Mouse (Mus musculus) megakaryocyte, adult 5-6 weeks (primary cell): ENCODE measurements around the gene Phgdh. TPM values are rescaled to one million over a fixed set of nuclear protein-coding genes. Genes with fewer than 3 reads are reported as not detected.

Experiments used
- ATAC-seq: 2 replicates; pipeline ENCODE4 v1.8.0; 2016; ENCODE audit warnings: mild to moderate bottlenecking, inconsistent platforms; ENCODE audit not compliant: poor library complexity, severe bottlenecking
- total RNA-seq, 2 experiments: library from RNA; stranded (forward) in 1 of 2; stranded (reverse) in 1 of 2; fragments of 153-499, 151-499 nt in 1 of 2; fragments of 221-1000, 200-1000 nt in 1 of 2; gene quantifications; 2 replicates each; pipeline versions ENCODE4 v1.2.3 to v1.2.4; 2015 to 2017

Gene Phgdh
- total RNA-seq (2015) (11.0 and 13.9 TPM in 2 replicates), total RNA-seq (2017) (59.7 and 75.3 TPM in 2 replicates)

DNA sequence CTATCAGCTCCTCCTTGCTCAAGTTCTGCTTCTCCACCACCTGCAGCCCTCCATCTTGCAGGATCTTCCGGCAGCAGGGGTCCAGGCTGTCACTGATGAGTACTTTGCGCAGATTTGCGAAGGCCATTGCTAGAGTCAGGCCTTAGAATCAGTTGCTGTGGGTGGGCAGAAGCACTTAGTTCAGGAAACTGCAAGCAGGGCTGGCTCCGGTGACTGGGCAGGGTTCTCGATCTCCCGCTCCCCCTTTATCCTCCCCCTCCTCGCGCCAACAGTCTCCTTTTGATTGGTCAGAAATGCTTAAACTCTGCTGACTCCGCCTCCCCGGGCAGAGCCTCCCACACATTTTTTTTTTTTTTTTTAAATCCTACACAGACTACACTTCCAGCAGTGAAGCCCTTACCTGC, at the start of gene Phgdh:
Gene Phgdh, minus strand, starts transcription at position 285 of the 404 bp plus-strand sequence.
- ATAC-seq: peak; percentile 55

GRCm38 (mm10) chr3:98389305-98389704, 49.5 kb upstream of the Phgdh start:
- no peak for ATAC-seq

DNA sequence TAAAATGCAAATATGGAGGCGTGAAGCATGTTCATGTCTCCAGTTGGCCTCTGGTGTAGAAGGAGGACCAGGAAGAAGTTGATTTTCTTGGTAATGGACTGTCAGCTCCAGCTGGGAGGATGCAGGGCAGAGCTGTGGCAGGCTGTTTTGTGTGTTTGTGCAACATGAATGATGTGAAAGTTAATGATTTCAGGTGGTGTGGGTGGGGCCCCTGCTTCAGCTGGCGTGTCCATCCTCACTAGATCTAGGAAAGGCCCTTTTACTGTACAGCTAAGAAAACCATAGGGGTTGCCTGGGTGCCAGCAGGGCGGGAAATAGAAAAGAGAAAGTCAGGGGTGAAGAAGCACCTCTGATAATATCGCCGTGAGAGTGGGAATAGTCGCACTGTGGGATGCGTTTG, 48.0 kb upstream of the Phgdh start:
- ATAC-seq: no peak

- no peak for ATAC-seq
Observed at GRCm38 (mm10) chr3:98387086-98387485, 47.3 kb upstream of the Phgdh start.

DNA sequence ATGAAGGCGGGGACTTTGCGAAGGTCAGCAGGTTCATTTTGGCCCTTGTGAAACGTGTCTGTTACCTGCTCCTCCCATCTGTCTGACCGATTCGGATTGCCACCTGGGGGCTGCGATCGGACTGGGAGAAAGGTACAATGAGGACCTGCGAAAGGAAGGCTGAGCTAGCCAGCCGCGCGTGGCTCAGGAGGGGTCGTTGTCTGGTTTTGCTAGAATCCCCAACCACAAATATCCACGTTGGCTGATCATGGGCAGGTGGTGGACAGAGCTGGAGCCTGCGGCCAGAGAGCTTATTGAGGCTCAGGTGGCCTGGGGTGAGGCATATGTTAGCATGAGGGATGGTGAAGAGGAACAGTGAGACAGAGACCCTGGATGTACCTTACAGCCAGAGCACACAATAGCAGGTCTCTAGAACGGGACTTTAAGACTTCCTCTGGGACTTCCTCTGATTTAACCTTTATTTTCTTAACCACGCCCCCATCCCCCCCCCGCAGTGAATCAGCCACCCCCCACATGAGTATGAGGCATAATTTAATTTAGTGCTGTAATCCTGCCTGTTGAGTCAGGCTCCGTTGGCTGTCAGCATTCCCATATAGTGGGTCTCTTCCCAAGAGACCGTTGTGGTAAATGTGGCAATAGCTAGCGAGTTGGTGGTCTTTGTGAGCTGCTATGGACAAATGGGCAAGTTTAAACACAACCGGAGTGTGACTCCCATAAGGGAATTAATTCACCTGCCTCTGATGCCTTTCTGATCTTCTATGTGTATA, 43.4 kb upstream of the Phgdh start:
- no peak for ATAC-seq

- peak; percentile 27; the same call in 1 of the 2 replicates for ATAC-seq
Observed at GRCm38 (mm10) chr3:98382246-98382939, 42.6 kb upstream of the Phgdh start, which contains the start of gene Zfp697. Gene Zfp697 (plus strand): TSS chr3:98382461.

- no peak for ATAC-seq
Observed at GRCm38 (mm10) chr3:98381677-98382245, 42.0 kb upstream of the Phgdh start.

DNA sequence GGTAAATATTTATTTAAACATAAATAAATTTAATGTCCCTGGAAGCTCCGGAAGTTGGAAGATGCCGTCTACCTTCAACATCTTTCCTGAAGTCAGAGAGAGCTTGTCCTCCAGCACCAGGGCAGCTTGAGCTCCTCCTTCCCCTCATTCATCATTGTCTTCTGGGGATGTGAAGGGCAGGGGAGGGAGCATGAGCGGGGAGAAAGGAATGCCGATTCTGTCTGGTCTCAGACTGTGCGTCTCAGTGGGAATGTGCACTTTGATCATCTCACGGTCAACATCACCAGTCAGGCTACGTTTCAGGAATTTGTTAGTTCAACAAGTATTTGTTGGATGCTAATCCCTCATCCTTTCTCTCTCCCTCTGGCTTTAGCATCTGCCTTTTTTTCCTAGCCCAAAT, 39.4 kb upstream of the Phgdh start:
- ATAC-seq: no peak

DNA sequence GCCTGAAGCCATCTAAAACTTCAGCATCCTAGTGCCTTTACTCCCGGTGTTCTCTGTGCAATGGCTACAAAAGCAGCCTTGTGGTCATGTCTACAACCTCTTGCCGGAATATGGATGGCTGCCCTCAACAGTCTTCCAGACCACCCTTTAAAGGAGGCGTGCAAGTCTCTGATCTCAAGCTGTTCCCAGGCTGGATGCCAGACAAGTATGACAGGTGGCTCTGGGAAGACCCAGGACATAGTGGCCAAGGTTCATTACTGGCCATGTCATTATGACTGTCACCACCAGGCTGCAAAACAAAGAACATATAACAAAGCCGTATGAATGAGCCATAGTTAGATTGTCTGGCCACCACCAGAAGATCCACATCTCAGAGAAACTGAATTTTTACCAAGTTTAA, 38.5 kb upstream of the Phgdh start:
- ATAC-seq: no peak

DNA sequence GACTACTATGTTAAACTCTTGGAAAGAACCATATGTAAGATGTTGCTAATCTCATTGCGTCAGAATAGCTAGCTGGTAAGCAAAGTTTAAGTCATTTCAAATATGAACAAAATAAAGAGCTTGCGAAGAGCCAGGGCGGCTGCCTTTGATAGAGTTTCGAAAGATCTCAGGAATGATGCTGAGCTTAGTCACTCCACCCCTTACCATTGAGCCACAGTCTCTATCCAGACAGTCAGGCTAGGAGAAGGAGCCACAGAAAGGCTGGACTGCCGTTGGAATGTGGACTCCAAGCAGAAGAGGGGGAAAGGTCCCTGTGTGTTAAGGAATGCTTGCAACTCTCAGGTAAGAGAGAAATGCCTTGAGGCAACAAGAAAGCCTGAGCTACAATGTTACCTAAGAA, 35.2 kb upstream of the Phgdh start:
- ATAC-seq: no peak

- ATAC-seq: no peak
Observed at GRCm38 (mm10) chr3:98374062-98374719, 34.4 kb upstream of the Phgdh start.

- ATAC-seq: no peak
Observed at GRCm38 (mm10) chr3:98368776-98369175, 29.0 kb upstream of the Phgdh start.

DNA sequence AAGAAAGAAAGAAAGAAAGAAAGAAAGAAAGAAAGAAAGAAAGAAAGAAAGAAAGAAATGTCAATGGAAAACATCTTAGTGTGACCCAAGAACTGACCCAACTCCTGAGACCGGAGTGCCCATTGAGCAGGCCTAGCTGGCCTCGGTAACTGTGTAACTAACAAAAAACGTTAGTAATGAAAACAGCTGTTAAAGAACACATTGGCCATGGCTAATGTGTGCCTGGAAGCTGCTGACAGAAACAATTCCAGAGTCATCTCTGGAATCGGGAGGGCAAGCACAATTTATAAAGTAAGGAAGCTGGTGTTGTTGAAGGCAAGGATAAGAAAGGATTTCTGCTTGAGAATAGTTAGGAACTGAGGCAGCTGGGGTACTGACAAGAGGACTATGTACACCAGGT, 28.5 kb upstream of the Phgdh start:
- no peak for ATAC-seq

DNA sequence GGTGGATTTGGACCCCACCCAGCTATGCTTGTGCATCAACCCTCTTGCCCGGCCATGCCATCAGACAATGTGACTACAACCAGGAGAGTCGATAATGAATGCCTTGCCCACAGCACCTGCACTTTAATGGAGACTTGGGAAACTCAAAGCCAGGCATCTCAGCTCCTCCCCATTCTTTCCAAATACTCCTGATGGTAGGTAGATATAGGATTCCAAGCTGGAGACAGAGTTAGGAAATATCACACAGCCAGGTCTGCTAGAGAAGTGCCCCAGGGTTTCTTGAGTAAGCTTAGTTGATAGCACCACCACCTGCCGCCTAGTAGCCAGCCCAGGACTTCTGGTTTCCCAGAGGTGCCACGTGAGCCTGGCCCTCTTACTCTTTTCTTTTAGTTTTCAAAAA, 27.0 kb upstream of the Phgdh start:
- no peak for ATAC-seq

- ATAC-seq: no peak
Observed at GRCm38 (mm10) chr3:98366086-98366485, 26.3 kb upstream of the Phgdh start.

DNA sequence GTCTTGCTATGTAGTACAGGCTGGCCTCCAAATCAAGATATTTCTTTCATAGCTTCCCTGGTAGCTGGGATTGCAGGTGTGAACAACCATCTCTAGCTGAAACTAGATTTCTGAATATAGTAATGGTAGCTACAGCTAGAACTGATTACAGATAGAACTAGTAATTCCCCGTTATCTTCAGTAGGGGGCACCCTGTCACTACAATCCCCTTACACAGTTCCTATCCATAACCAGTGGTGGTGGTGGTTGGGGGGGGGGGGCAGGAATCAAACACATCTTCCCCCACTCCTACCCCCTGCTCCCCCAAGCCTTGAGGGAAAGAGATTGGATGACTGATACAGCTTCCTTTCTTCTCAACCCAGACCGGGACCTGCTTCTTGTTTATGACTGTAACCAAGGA, 23.0 kb upstream of the Phgdh start:
- peak; percentile 59; the same call in 1 of the 2 replicates for ATAC-seq

- no peak for ATAC-seq
Observed at GRCm38 (mm10) chr3:98356632-98357370, 17.0 kb upstream of the Phgdh start.

DNA sequence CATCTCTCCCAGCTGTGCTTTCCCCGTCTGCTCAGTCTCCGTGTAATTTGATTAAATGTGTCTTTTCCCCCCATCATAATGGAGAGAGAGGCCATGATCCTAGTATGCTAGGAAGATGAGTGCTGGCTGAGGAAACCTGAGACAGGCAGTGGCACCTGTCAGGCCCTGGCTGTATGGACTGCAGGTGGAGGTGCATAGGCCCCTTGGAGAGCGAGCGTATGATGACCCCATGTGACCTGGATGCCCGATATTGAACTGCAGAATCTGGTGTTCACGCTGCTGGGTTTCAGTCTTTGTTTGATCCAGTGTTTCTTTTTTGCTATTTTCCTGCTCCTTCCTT, 16.2 kb upstream of the Phgdh start:
- ATAC-seq: no peak

DNA sequence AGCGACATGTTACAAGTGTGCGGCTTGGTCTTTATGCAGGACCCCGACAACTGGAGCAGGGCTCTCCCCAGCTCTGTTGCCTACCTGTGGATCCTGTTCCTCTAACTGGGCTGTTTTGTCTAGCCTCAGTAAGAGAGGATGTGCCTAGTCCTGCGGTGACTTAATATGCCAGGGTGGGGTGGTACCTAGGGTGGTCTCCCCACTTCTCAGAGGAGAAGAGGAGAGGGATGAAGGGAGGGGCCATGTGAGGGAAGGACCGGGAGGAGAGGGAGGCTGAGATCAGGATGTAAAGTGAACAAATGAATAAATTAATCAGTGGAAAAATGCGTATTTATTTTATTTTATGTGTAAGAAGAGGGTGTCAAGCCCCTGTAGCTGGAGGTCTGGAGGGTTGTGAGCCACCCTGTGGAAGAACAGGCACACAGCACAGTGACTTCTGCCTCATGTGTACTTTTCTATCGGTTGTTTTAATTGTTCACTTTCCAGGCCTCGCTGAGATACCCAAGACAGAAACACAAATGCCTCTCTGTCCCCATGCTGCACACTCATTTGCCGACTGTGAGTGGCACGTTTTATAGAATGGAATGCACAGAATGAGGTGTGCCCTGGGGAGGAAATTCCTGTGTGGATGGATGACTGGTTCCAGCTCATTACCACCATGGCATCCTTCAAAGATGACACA, 15.7 kb upstream of the Phgdh start:
- no peak for ATAC-seq

DNA sequence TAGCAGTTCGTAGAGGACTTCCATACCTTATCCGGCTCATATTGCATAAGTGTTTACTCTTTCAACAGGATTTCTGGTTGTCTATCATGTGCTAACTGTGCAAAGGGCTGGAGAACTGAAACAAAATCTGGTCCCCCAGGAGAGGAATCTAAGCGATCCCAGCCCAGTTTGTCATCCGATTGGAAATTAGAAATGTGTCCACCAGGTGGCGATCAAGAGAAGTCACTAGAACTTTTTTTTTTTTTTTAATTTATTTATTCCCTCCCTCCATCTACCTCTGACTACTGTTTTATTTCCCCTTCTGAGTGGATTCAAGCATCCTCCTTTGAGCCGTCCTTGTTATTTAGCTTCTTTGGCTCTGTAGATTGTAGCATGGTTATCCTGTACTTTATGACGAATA, 14.1 kb upstream of the Phgdh start:
- no peak for ATAC-seq
